Comparison of ENCODE assay signal across 8 mouse cellular contexts in the genomic region with DNA sequence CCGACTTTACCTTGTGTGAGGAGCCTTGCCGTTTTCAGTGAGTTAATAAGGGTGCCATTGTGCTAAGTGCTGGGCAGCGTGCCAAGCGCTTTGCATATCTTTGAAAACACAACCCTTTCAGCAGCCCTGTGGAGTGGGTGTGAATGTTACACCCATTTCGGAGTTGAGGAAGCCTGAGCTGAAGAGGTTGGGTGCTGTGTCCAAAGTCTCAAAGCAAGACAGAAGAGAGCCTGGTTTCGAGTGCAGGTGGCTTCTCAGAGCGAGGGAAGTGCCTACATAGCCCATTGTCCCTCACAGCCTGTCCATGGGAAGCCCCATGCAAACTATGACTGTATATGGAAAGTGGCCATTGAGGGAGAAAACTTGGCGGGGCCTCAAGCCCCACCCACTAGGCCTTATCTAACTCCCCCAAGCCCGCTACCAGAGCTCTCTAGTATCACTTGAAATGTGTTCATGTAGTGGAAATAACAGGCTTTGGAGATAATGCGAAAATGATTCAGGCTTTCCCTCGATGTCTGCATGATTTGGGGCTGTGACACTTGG.
DNase-seq lines count a peak whose midpoint lies in the region; ATAC-seq and TF ChIP-seq lines count a peak whose summit lies in the region.

No protein-coding gene starts in this region.

- 12% methylated on average over 11 of the region's 11 CpGs for WGBS in forebrain, postnatal 0 days
- WGBS in hindbrain, embryonic 15.5 days = 51% methylated on average over 11 of the region's 11 CpGs
- WGBS in liver, embryonic 15.5 days (ENCODE audit: insufficient replicate concordance) = 18% methylated on average over 11 of the region's 11 CpGs
- WGBS in neural tube, embryonic 15.5 days = 46% methylated on average over 11 of the region's 11 CpGs

- H3K4me3 ChIP-seq in forebrain, postnatal 0 days (ENCODE audit: low read depth, low read length) = no peak overlapping the region
- H3K4me3 ChIP-seq in hindbrain, embryonic 15.5 days = no peak overlapping the region
- H3K4me3 ChIP-seq in liver, embryonic 15.5 days (replicated peaks) = peak overlapping the region; percentile 42
- H3K4me3 ChIP-seq in neural tube, embryonic 15.5 days (replicated peaks) = no peak overlapping the region

- DNase-seq in ovary, postnatal 36 days (ENCODE audit: low spot score) = peak; percentile 31
- DNase-seq in ovary, postnatal 10 days (ENCODE audit: low spot score) = no peak
- peak; percentile 84 for DNase-seq in forebrain, postnatal 0 days
- DNase-seq in gastrocnemius, postnatal 36 days = no peak
- DNase-seq in cerebellum, postnatal 36 days = no peak

- H3K36me3 ChIP-seq in forebrain, postnatal 0 days (ENCODE audit: insufficient read depth) = 0 out of 2 replicates have a peak, but pooled peaks cover 5% of the 10 kb centered on the region
- no peaks in the 10 kb centered on the region for H3K36me3 ChIP-seq in hindbrain, embryonic 15.5 days
- peaks cover 11% of the 10 kb centered on the region; the same call in 1 of the 2 replicates for H3K36me3 ChIP-seq in liver, embryonic 15.5 days (replicated peaks)
- no peaks in the 10 kb centered on the region for H3K36me3 ChIP-seq in neural tube, embryonic 15.5 days

- no peak for TF ChIP-seq CTCF in forebrain, postnatal 0 days (IDR thresholded peaks at IDR 0.05; ENCODE audit: low read depth)

- peak; percentile 63 for ATAC-seq in forebrain, postnatal 0 days
- peak; percentile 48 for ATAC-seq in hindbrain, embryonic 15.5 days (ENCODE audit: low FRiP score, low read depth)
- peak; percentile 95 for ATAC-seq in liver, embryonic 15.5 days (ENCODE audit: insufficient read depth)
- no peak for ATAC-seq in neural tube, embryonic 15.5 days (ENCODE audit: low FRiP score)

- peaks cover 23% of the 10 kb centered on the region for H3K4me1 ChIP-seq in forebrain, postnatal 0 days (ENCODE audit: insufficient read depth)
- peaks cover 39% of the 10 kb centered on the region for H3K4me1 ChIP-seq in hindbrain, embryonic 15.5 days (replicated peaks)
- H3K4me1 ChIP-seq in liver, embryonic 15.5 days (replicated peaks) = peaks cover 79% of the 10 kb centered on the region
- peaks cover 59% of the 10 kb centered on the region for H3K4me1 ChIP-seq in neural tube, embryonic 15.5 days

- H3K4me2 ChIP-seq in forebrain, postnatal 0 days (ENCODE audit: low read depth) = no peak overlapping the region
- H3K4me2 ChIP-seq in hindbrain, embryonic 15.5 days = no peak overlapping the region
- H3K4me2 ChIP-seq in liver, embryonic 15.5 days = peak overlapping the region; percentile 83
- H3K4me2 ChIP-seq in neural tube, embryonic 15.5 days = 0 out of 2 replicates have a peak overlapping the region, but pooled peaks have one; percentile 5

- no peaks in the 10 kb centered on the region for H3K9me3 ChIP-seq in forebrain, postnatal 0 days (ENCODE audit: low read length)
- H3K9me3 ChIP-seq in hindbrain, embryonic 15.5 days = no peaks in the 10 kb centered on the region
- H3K9me3 ChIP-seq in liver, embryonic 15.5 days (replicated peaks) = no peaks in the 10 kb centered on the region
- H3K9me3 ChIP-seq in neural tube, embryonic 15.5 days (replicated peaks) = no peaks in the 10 kb centered on the region

- H3K27me3 ChIP-seq in forebrain, postnatal 0 days (ENCODE audit: insufficient read depth, low read length) = no peaks in the 10 kb centered on the region
- H3K27me3 ChIP-seq in hindbrain, embryonic 15.5 days = no peaks in the 10 kb centered on the region
- H3K27me3 ChIP-seq in liver, embryonic 15.5 days = no peaks in the 10 kb centered on the region
- H3K27me3 ChIP-seq in neural tube, embryonic 15.5 days (replicated peaks) = no peaks in the 10 kb centered on the region

- peak overlapping the region; percentile 45 for H3K27ac ChIP-seq in forebrain, postnatal 0 days (ENCODE audit: low read depth, low read length)
- peak overlapping the region; percentile 6; the same call in 1 of the 2 replicates for H3K27ac ChIP-seq in hindbrain, embryonic 15.5 days (replicated peaks)
- peak overlapping the region; percentile 100 for H3K27ac ChIP-seq in liver, embryonic 15.5 days (replicated peaks)
- H3K27ac ChIP-seq in neural tube, embryonic 15.5 days (replicated peaks) = peak overlapping the region; percentile 46

- intact Hi-C loops in gastrocnemius, postnatal 36 days (cut with DNase I) = no loop called here

- H3K9ac ChIP-seq in forebrain, postnatal 0 days = no peak overlapping the region
- H3K9ac ChIP-seq in hindbrain, embryonic 15.5 days = no peak overlapping the region
- H3K9ac ChIP-seq in liver, embryonic 15.5 days = peak overlapping the region; percentile 49
- H3K9ac ChIP-seq in neural tube, embryonic 15.5 days (replicated peaks) = no peak overlapping the region

Comparison
In these comparisons a context has a peak if more than half of its experiments do, and no peak if none do; other contexts are left out.
1. DNase-seq: peak in ovary, postnatal 36 days (single experiment) and forebrain, postnatal 0 days (single experiment); none in ovary, postnatal 10 days (single experiment), gastrocnemius, postnatal 36 days (0 of 2) and cerebellum, postnatal 36 days (0 of 2).
2. H3K27ac ChIP-seq: peak in every context shown above with its lines; median percentile 100 in liver, embryonic 15.5 days; 46 in neural tube, embryonic 15.5 days; 45 in forebrain, postnatal 0 days; 6 in hindbrain, embryonic 15.5 days.
3. H3K4me2 ChIP-seq: peak in liver, embryonic 15.5 days (single experiment) and neural tube, embryonic 15.5 days (single experiment); none in forebrain, postnatal 0 days (single experiment) and hindbrain, embryonic 15.5 days (single experiment).